Mouse (Mus musculus): ENCODE results near the gene Stap2.
A peak's percentile ranks its signal among the peaks of the same experiment; 100 is the strongest.

The Stap2 gene

DNA sequence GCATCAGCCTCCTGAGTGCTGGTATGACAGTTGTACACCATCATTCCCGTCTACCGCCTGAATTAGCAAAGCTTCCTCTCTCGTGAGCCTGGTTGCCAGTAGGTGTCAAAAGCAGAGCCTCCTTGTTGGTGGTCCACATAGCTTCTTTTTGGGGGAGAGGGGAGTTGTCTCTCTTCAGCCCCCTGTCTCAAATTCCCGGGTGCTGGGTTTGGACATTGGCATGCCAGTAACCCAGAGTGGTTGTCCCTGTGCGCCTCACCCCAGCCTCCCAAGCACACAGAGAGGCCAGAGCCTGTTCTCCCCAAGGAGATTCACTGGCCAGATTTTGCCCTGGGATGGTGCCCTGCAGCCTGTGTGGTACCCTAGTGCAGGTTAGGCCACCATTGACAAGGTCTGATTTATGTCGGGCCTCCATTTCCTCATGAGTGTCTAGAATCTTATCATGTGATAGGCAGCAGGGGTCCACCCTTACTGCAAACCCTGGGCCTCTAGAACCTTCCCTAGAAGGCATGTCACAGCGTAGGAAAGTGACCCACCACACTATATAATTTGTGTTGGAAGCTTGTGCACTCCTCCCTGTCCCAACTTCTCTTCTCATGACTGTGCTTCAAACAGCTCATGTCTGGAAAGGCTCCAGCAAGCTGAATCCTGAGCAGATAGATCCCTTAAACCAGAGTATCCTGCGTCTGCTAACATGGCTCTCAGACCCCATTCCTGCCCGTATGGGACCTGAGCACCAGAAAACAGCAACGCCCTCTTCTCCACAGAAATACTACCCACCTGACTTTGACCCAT, 45.2 kb downstream of the Stap2 start:
- DNase-seq (ENCODE audit: low spot score in 2 of 2), result no peak

DNA sequence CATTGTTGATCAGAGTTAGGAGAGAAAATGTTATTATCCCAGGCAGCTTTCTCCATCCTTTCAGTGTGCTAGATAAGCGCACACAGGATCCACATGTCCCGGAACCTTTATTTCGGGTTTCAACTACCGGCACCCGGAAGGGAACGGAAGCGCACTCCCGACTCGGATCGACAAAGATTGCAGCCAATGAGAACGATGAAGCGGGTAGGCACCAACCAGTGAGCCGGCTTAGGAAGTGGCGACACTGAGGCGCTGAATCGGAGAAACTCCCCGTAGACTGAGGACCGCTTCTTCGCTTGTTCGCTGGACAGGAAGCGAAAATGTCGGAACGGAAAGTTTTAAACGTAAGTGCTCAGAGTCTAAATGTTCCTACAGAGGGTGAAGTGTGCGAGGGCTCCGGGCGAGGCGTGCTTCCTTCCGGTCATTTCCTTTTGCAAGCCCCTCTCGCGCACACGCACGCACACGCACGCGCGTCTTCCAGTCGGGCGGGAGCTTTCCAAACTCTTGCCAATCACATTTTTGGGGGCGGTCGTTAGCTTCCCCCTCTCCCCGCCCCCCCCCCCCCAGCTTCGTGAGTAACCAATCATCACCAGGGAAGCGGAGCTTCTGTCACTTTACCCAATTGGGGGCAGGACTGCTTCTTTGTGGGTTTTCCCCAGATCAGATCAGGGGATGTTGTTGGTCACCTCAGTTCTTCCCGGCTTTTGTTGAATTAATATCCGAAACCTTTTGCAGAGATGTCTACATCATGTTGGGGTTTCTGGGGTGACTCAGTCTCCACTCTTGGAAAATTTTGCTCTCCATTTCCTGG, 46.3 kb downstream of the Stap2 start, which contains the start of gene Yju2:
Gene Yju2 (plus strand): TSS at position 182 of the 811 bp plus-strand sequence.
- peak; percentile 90 to 96 for DNase-seq (ENCODE audit: low spot score in 2 of 2)

DNA sequence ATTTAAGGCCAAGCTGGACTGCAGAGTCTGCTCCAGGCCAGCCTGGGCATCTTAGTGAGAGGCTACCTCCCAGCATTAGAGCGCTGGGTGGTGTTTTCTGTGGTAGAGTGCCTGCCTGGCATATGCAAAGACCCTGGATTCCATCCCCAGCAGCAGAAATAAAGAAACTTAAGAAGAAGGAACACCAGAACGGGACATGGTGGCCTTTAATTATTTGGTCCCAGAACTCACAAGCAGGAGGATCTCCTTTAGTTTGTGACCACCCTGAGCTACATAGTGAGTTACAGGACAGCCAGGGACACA, 46.8 kb downstream of the Stap2 start:
- DNase-seq (ENCODE audit: low spot score in 2 of 2), result no peak

DNA sequence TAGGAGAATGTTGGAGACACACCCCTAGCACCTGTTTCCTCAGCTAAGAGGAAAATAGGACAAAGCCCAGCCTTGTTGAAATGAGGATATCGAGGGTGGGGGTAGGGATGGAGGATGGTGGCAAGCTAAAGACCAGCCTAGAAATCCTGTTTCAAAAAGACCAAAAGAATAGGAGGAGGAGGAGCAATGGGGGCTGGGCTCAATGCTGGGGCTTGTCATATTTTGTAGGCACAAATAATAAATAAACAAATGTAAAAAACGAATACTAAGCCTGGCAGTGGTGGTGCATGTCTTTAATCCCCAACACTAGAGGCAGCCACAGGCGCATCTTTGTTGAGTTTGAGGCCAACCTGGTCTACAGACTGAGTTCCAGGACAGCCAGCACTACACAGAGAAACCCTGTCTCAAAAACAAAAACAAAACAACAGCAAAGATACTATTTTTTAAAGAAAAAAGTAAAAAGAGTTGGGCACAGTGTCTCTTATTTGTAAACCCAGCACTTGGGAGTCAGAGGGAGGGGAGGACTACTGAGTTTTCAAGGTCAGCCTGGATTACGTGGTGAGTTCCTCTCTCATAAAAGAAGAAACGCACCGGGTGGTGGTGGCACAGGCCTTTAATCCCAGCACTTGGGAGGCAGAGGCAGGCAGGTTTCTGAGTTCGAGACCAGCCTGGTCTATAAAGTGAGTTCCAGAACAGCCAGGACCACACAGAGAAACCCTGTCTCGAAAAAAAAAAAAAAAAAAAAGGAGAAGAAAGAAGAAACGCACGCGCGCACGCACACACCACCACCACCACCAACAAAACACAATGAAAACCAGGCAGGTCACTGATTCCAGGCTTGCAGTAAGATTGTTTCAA, 47.4 kb downstream of the Stap2 start:
- DNase-seq (ENCODE audit: low spot score in 2 of 2), result no peak

DNA sequence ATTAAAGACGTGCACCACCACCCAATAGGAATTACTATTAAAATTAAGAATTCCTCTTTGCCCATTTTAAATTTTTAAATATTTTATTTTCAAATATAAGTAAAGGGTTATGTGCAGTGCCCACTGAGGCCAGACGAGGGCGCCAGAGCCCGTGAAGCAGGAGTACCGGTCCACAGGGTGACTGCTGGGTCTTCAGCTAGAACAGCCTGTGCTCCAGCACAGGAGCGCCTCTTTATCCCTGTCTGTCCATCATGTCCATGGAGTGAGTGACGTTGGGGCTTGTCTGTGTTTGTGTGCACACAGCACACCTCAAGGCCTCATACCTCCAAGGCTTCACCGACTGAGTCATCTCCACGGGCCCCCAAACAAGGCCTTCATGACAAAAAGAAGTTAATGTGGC, 48.2 kb downstream of the Stap2 start:
- DNase-seq (ENCODE audit: low spot score in 2 of 2), result peak in 1 of 2 experiments; percentile 71

DNA sequence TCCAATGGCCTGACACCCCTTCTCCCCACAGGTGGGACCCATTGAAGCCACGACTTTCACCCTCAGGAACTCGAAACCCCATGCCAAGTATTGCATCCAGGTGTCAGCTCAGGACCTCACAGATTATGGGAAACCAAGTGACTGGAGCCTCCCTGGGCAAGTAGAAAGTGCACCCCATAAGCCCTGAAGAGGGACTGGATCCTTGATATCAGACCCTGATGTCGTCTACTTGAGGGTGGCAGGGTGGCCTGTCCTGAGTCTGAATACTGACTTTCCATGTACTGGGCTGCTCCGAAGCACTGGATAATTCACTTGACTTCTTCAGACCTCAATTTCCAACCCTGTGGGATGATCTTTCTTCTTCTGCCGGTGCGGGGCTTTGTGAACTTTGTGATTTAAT, 48.8 kb downstream of the Stap2 start:
- DNase-seq (ENCODE audit: low spot score in 2 of 2), result no peak

DNA sequence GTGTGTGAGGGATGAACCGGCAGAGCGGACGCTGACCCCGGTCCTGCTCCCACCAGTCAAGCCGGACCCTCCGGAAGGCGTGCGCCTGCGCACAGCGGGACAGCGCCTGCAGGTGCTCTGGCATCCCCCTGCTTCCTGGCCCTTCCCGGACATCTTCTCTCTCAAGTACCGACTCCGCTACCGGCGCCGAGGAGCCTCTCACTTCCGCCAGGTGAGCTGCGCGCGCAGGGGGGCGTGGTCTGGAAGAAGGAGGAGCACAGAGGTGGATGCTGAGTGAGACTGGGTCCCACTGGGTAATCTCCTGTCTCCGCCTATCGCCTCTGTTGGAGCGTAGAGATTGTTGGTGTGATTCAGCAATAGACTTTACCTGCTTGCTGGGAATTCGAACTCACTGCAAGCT, 49.3 kb downstream of the Stap2 start:
- DNase-seq (ENCODE audit: low spot score in 2 of 2), result peak in 1 of 2 experiments; percentile 80

DNA sequence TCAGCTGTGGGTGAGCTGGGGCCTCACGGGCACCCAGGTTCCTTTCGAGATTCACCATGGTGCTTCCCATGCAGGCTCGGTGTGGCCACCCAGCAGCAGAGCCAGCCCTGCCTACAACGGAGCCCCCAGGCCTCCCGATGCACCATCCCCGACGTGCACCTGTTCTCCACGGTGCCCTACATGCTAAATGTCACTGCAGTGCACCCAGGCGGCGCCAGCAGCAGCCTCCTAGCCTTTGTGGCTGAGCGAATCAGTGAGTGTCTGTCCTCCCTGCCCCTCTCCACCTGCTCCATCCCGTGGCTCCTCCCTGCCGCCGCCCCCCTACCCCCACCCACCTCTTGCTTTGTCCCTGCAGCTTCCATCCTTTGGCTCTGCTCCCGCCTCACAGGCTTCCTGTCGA, 51.2 kb downstream of the Stap2 start:
- DNase-seq (ENCODE audit: low spot score in 2 of 2), result no peak

DNA sequence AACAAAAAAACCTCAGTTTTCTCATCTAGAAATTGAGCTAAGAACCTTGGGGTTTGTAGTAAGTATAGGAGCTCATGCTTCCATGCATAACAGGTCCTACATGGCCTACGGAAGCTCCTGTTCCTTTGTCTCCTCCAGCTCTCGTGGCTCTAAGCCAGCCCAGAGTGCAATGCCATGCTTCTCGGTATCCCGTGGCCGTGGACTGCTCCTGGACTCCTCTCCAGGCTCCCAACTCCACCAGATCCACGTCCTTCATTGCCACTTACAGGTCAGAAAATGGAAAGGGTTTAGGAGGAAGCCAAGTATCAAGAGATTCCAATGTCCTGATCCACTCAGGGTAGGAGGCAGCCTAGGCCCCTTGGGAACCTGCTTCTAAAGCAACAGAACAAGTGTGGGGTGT, 51.6 kb downstream of the Stap2 start:
- DNase-seq (ENCODE audit: low spot score in 2 of 2), result no peak

DNA sequence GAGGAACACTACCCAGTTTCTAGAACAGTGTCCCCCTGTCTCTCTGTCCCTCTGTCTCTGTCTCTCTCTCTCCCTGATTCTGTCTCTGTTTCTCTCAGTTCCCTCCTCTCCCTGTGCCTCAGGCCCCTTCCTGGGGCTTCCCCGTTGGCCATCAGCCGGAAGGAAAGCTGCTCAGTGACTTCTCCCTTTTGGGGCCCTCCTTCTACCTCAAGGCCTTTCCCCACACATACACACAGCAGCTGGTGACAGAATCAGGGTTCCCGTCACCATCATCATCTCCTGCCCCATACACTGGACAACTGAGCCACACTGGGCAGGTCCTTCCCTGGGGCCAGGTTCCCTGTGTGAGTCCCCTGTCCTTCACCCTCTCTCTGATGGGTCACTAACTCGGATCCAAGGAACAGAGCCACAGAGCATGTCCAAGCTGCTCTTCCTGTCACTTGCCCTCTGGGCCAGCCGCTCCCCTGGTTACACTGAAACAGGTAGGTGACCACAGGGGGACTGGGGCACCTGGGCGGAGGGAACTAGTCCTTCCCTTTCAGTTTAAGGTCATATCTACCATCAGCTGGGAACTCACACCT, 52.8 kb downstream of the Stap2 start, which contains the start of gene Ebi3:
Gene Ebi3 (plus strand): TSS at position 194 of the 581 bp plus-strand sequence.
- no peak for DNase-seq (ENCODE audit: low spot score in 2 of 2)

DNA sequence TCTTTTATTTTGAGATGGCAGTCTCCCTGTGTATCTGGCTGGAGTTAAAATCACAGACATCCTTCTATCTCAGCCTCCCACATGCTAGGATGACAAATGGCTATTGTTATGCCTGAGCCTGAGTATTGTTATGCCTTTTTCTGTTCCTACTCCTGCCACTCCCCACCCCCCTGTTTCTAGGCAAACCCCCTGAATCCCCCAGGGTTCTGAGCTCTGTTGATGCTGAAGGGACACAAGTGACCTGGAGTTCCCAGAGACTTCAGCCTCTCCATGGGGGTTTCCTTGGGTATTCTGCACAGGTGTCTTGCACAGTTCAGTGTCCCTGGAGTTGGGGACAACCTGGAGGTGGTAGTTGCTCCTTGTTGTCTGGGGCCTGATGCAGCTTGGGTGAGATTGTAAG, 53.3 kb downstream of the Stap2 start:
- DNase-seq (ENCODE audit: low spot score in 2 of 2), result no peak

DNA sequence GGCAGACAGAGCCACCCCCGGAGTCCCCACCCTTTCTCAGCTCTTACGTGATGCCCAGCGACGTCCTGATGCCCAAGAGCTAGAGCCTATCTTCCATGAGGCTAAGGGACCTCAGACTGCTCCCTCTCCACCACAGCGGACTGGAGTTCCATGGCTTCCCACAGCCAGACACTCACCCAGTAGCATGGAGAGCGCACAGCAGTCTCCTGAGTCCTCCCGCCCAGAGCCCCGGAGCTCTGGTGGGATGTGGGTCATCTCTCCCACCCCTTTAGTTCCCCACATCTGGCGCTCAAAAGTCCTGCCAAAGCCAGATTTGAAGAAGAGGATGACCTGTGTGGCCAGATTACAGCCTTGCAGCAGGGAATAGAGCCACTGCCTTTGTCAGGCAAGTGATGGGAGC, 54.8 kb downstream of the Stap2 start:
- no peak for DNase-seq (ENCODE audit: low spot score in 2 of 2)

DNA sequence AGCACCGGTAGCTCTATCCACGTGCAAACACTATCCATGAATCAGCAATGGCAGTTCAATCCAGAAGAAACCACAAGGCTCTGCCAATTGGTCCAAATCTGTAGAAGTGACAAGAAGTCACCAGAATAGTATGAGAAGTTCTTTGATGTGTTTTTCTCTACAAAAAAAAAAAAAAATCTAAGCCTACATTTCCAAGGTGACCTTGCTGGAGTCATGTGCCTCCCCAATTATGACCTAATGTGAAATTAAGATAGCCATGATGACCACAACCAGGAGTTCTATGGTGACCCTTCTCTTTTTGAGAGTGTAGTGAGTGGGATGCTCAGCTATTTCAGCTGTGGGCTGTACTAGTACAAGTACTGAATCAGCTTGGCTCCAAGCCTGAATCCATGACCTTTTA, 56.0 kb downstream of the Stap2 start, which contains the start of gene Zfp119b:
Gene Zfp119b (minus strand): TSS at position 101 of the 400 bp plus-strand sequence.
- DNase-seq (ENCODE audit: low spot score in 2 of 2), result no peak

DNA sequence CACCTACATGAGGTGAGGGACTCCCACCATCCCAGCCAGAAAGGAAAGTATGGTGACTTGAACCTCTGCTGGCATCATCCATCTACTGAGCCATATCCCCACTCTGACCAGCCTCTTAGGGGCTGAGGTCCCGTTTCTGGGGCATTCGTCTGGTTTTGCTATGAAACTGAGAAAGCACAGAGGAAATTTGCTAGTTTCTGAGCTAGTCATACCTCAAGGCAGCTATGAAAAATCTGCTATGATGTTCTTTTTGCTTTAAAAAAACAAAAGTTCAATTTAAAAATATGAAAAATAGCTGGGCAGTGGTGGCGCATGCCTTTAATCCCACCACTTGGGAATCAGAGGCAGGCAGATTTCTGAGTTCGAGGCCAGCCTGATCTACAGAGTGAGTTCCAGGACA, 56.7 kb downstream of the Stap2 start:
- DNase-seq (ENCODE audit: low spot score in 2 of 2), result no peak

Measured in left cerebral cortex, adult 9 months (tissue).